Mouse (Mus musculus) gastrocnemius, postnatal 4 days (tissue): ENCODE measurements around the gene Zcchc18. TPM values are rescaled to one million over a fixed set of nuclear protein-coding genes. Genes with fewer than 3 reads are reported as not detected.

Source experiments
- DNase-seq, 2 experiments: peaks; one replicate each; pipeline ENCODE4 v3.0.0; 2021 to 2022; ENCODE audit warnings: low spot score in 2 of 2, mixed read lengths in 2 of 2
- total RNA-seq, 2 experiments: library from RNA; stranded (reverse); gene quantifications; 2 replicates each; pipeline ENCODE4 v1.2.3; 2021

Zcchc18 gene
- total RNA-seq, 2 experiments from 2014 or later, result 0.22 to 0.39 TPM

- no peak for DNase-seq
These were observed 45.5 kb downstream of the Zcchc18 start for GRCm38 (mm10) chrX:137038502-137038901.

Other genes starting within 250 kb of the Zcchc18 start
- 100 to 1,000 TPM; 330 to 342 TPM for gene Morf4l2, start 249.5 kb upstream of the Zcchc18 start, total RNA-seq
- not detected for gene Glra4, start 213.0 kb upstream of the Zcchc18 start, total RNA-seq
- gene Plp1, start 170.5 kb upstream of the Zcchc18 start, total RNA-seq, result 10 to 100 TPM; 19.2 to 19.7 TPM
- gene Rab9b, start 124.4 kb upstream of the Zcchc18 start, total RNA-seq, result under 1 TPM; 0.21 to 0.54 TPM
- gene H2bfm, start 65.8 kb upstream of the Zcchc18 start, total RNA-seq, result not detected
- 10 to 100 TPM in 1 of 2 experiments, 1 to 10 TPM in 1; 5.6 to 22.0 TPM for gene Tmsb15b2, start 17.7 kb upstream of the Zcchc18 start, total RNA-seq
- gene Tmsb15l, start 16.3 kb upstream of the Zcchc18 start, total RNA-seq, result under 1 TPM in 1 of 2 experiments, not detected in 1; 0.78 TPM
- 1 to 10 TPM; 1.5 to 5.1 TPM for gene Tmsb15b1, start 16.3 kb upstream of the Zcchc18 start, total RNA-seq
- 1 to 10 TPM; 5.9 to 8.3 TPM for gene Slc25a53, start 45.1 kb downstream of the Zcchc18 start, total RNA-seq
- 1 to 10 TPM; 4.5 to 5.6 TPM for gene Fam199x, start 56.4 kb downstream of the Zcchc18 start, total RNA-seq
- not detected for gene Esx1, start 128.9 kb downstream of the Zcchc18 start, total RNA-seq